ENCODE assay signal across 8 mouse cellular contexts in the genomic region with DNA sequence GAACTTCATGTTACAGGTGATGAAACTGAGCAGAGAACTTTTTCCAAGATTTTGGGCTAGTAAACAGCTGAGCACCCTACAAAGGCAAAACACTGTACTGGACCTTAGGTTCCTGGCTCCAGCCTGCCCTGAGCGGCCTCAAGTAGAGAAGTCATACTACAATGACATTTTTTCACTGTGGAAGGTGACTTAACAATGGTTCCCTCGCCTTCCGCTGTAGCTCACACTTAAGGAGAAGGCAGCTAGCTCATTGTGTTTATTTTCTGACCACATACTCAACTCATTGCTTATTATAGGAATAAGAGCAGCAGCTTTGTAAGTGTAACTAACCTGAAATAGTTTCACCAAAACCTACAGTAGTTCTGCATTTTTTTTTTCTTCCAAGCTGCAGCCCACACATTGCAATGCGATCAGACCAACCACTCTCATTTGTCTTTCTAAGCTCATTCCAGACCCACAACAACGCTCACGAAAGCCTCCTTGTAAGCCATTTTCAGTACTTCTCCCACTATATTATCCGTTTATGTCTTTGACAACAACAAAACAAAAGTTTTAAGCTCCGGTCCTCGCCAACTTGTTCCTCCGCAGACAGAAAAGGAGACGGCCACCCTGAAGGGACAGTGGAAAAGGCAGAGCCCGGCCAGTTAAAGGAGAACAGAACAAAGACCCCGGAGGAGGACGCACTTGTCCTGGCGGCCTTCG. TPM values are rescaled to one million over a fixed set of nuclear protein-coding genes. Genes with fewer than 3 reads are reported as not detected.
DNase-seq lines count a peak whose midpoint lies in the region; ATAC-seq and TF ChIP-seq lines count a peak whose summit lies in the region.

No protein-coding gene starts in this region.

- no peaks in the 10 kb centered on the region for H3K4me1 ChIP-seq in lung, embryonic 14.5 days (ENCODE audit: insufficient read depth)
- H3K4me1 ChIP-seq in forebrain, embryonic 13.5 days: peaks cover 8% of the 10 kb centered on the region
- H3K4me1 ChIP-seq in kidney, embryonic 15.5 days: peaks cover 3% of the 10 kb centered on the region; the same call in 1 of the 2 replicates
- H3K4me1 ChIP-seq in midbrain, embryonic 15.5 days: peaks cover 8% of the 10 kb centered on the region

- peak overlapping the region; percentile 76 for H3K4me3 ChIP-seq in lung, embryonic 14.5 days (ENCODE audit: low read depth, low read length)
- peak overlapping the region; percentile 78 for H3K4me3 ChIP-seq in forebrain, embryonic 13.5 days
- peak overlapping the region; percentile 78 for H3K4me3 ChIP-seq in kidney, embryonic 15.5 days (replicated peaks)
- H3K4me3 ChIP-seq in midbrain, embryonic 15.5 days: peak overlapping the region; percentile 86

- no peaks in the 10 kb centered on the region for H3K9me3 ChIP-seq in lung, embryonic 14.5 days (ENCODE audit: low read depth, low read length)
- H3K9me3 ChIP-seq in forebrain, embryonic 13.5 days (replicated peaks): no peaks in the 10 kb centered on the region
- no peaks in the 10 kb centered on the region for H3K9me3 ChIP-seq in kidney, embryonic 15.5 days (replicated peaks)
- no peaks in the 10 kb centered on the region for H3K9me3 ChIP-seq in midbrain, embryonic 15.5 days

- H3K27ac ChIP-seq in lung, embryonic 14.5 days (ENCODE audit: low read depth): peak overlapping the region; percentile 90
- peak overlapping the region; percentile 75 for H3K27ac ChIP-seq in forebrain, embryonic 13.5 days
- peak overlapping the region; percentile 93 for H3K27ac ChIP-seq in kidney, embryonic 15.5 days
- H3K27ac ChIP-seq in midbrain, embryonic 15.5 days: peak overlapping the region; percentile 85

- 1% methylated on average over 16 of the region's 16 CpGs for WGBS in lung, embryonic 14.5 days
- WGBS in forebrain, embryonic 13.5 days: under 1% methylated on average over 16 of the region's 16 CpGs
- WGBS in kidney, embryonic 15.5 days: 3% methylated on average over 16 of the region's 16 CpGs
- 1% methylated on average over 16 of the region's 16 CpGs for WGBS in midbrain, embryonic 15.5 days

- TF ChIP-seq CTCF in lung, embryonic 14.5 days (IDR thresholded peaks at IDR 0.05; ENCODE audit: low read depth): no peak

- peak; percentile 13; the same call in 1 of the 2 replicates for ATAC-seq in lung, embryonic 14.5 days (ENCODE audit: insufficient read depth)
- ATAC-seq in forebrain, embryonic 13.5 days: peak; percentile 20
- ATAC-seq in kidney, embryonic 15.5 days (replicated peaks; ENCODE audit: low FRiP score): 0 out of 2 replicates have a peak, but pooled peaks have one; percentile 11
- ATAC-seq in midbrain, embryonic 15.5 days (replicated peaks): peak; percentile 51

- H3K4me2 ChIP-seq in lung, embryonic 14.5 days: peak overlapping the region; percentile 65
- peak overlapping the region; percentile 63 for H3K4me2 ChIP-seq in forebrain, embryonic 13.5 days
- H3K4me2 ChIP-seq in kidney, embryonic 15.5 days: peak overlapping the region; percentile 60
- peak overlapping the region; percentile 58 for H3K4me2 ChIP-seq in midbrain, embryonic 15.5 days

- H3K9ac ChIP-seq in lung, embryonic 14.5 days: peak overlapping the region; percentile 84
- peak overlapping the region; percentile 82 for H3K9ac ChIP-seq in forebrain, embryonic 13.5 days
- peak overlapping the region; percentile 75 for H3K9ac ChIP-seq in kidney, embryonic 15.5 days
- H3K9ac ChIP-seq in midbrain, embryonic 15.5 days: peak overlapping the region; percentile 77

- H3K27me3 ChIP-seq in lung, embryonic 14.5 days (ENCODE audit: insufficient read depth, low read length): no peaks in the 10 kb centered on the region
- no peaks in the 10 kb centered on the region for H3K27me3 ChIP-seq in forebrain, embryonic 13.5 days
- no peaks in the 10 kb centered on the region for H3K27me3 ChIP-seq in kidney, embryonic 15.5 days
- H3K27me3 ChIP-seq in midbrain, embryonic 15.5 days (replicated peaks): no peaks in the 10 kb centered on the region

- peak; percentile 51 for DNase-seq in lung, embryonic 14.5 days
- DNase-seq in lung, postnatal 14 days: no peak
- DNase-seq in adipocyte (ENCODE audit: low spot score): peak; percentile 23
- DNase-seq in ovary, postnatal 36 days (ENCODE audit: low spot score): no peak
- no peak for DNase-seq in testis, postnatal 10 days (ENCODE audit: low spot score)

- no peaks in the 10 kb centered on the region for H3K36me3 ChIP-seq in lung, embryonic 14.5 days (ENCODE audit: insufficient read depth)
- no peaks in the 10 kb centered on the region for H3K36me3 ChIP-seq in forebrain, embryonic 13.5 days (ENCODE audit: poor library complexity, severe bottlenecking)
- no peaks in the 10 kb centered on the region for H3K36me3 ChIP-seq in kidney, embryonic 15.5 days
- H3K36me3 ChIP-seq in midbrain, embryonic 15.5 days (replicated peaks): no peaks in the 10 kb centered on the region

RNA-seq across cellular contexts. Expression of gene Manea, which starts 0.8 kb away (rescaled TPM):
- 14.1 and 16.1 TPM in 2 replicates for polyA plus RNA-seq in lung, embryonic 14.5 days (2014; fragmentation: Nextera tagmentation; extraction: Ambion mirVana)
- polyA plus RNA-seq in forebrain, embryonic 13.5 days (2015; fragmentation: Nextera tagmentation; extraction: Ambion mirVana): 13.6 and 14.3 TPM in 2 replicates
- polyA plus RNA-seq in kidney, embryonic 15.5 days (2015; fragmentation: Nextera tagmentation; extraction: Ambion mirVana): 16.3 and 17.3 TPM in 2 replicates
- 10.9 and 13.0 TPM in 2 replicates for polyA plus RNA-seq in midbrain, embryonic 15.5 days (2015; fragmentation: Nextera tagmentation; extraction: Ambion mirVana)

Comparison
In these comparisons a context has a peak if more than half of its experiments do, and no peak if none do; other contexts are left out.
1. DNase-seq: peak in lung, embryonic 14.5 days (single experiment) and adipocyte (single experiment); none in lung, postnatal 14 days (single experiment), ovary, postnatal 36 days (single experiment) and testis, postnatal 10 days (single experiment).
2. Peak in every context shown above with its lines, with median percentiles within 50 percentile points of each other: ATAC-seq, H3K27ac ChIP-seq, H3K4me2 ChIP-seq, H3K4me3 ChIP-seq and H3K9ac ChIP-seq.